Mouse (Mus musculus) left cerebral cortex, adult 2 months (tissue): ENCODE results near the gene Klf12. TPM values are rescaled to one million over a fixed set of nuclear protein-coding genes. Genes with fewer than 3 reads are reported as not detected.

Experiments
- DNase-seq, 2 experiments: peaks; one replicate each; pipeline ENCODE4 v3.0.0; 2021 to 2022; ENCODE audit warnings: low spot score in 2 of 2, mixed read lengths in 1 of 2; ENCODE audit errors: extremely low spot score in 1 of 2
- H3K27ac ChIP-seq: fragments of 200-600 bp; 2 replicates; pipeline ENCODE4 v1.8.1; 2022
- H3K4me3 ChIP-seq: fragments of 200-600 bp; 2 replicates; pipeline ENCODE4 v1.8.1; 2022
- CTCF ChIP-seq: fragments of 200-600 bp; IDR thresholded peaks from 2 replicates; pipeline ENCODE4 v1.8.1; 2022; ENCODE audit warnings: antibody characterized with exemption, mild to moderate bottlenecking, moderate library complexity
- intact Hi-C: fragments of 180-260 bp; cut with DNase I; formaldehyde crosslinking; loops from one replicate; pipeline ENCODE4 v1.15.1; 2025
- total RNA-seq, 2 experiments: library from RNA; stranded (reverse); gene quantifications; 2 replicates each; pipeline ENCODE4 v1.2.3; 2021

Klf12 gene
- total RNA-seq, 2 experiments from 2014 or later = 53.6 to 55.7 TPM

GRCm38 (mm10) chr14:100200058-100200688 lies 84.3 kb downstream of the Klf12 start:
- DNase-seq = no peak
- TF ChIP-seq CTCF = no peak
- H3K4me3 ChIP-seq = no peak overlapping the region
- intact Hi-C loops = no loop called here
- no peak overlapping the region for H3K27ac ChIP-seq

- intact Hi-C loops = no loop called here
- DNase-seq = no peak
- TF ChIP-seq CTCF = no peak
- Histone ChIP-seq H3K4me3 (no peak overlapping the region), H3K27ac (no peak overlapping the region)
Observed at GRCm38 (mm10) chr14:100198636-100199035, 85.8 kb downstream of the Klf12 start.

DNA sequence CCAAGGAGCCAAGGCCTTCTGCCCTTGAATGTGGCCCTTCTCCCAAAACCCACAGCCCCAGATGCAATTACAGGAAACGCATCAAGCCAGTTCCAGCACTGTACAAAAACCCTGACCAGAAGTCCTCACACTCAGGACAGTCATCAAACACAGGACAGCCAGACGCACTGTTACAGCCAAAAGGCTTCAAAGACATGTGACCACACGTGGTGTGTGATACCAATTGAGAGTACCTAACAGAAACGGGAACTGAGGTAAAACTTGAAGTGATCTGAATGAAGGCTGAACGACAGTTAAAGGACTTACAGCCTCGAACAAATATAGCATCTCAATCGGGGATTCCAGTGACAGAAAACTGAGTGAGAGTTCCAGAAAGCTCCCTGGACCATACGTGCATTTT lies 87.3 kb downstream of the Klf12 start:
- TF ChIP-seq CTCF = no peak
- no peak overlapping the region for H3K4me3 ChIP-seq
- DNase-seq = no peak
- intact Hi-C loops = no loop called here
- H3K27ac ChIP-seq = no peak overlapping the region

GRCm38 (mm10) chr14:100189490-100190197 lies 94.8 kb downstream of the Klf12 start:
- peak overlapping the region; percentile 45; the same call in 1 of the 2 replicates for H3K27ac ChIP-seq
- DNase-seq = no peak
- TF ChIP-seq CTCF = no peak
- no peak overlapping the region for H3K4me3 ChIP-seq
- intact Hi-C loops = no loop called here

- H3K4me3 ChIP-seq = no peak overlapping the region
- H3K27ac ChIP-seq = no peak overlapping the region
- no peak for TF ChIP-seq CTCF
- DNase-seq = no peak
- intact Hi-C loops = no loop called here
Observed at GRCm38 (mm10) chr14:100187372-100187771, 97.1 kb downstream of the Klf12 start.

DNA sequence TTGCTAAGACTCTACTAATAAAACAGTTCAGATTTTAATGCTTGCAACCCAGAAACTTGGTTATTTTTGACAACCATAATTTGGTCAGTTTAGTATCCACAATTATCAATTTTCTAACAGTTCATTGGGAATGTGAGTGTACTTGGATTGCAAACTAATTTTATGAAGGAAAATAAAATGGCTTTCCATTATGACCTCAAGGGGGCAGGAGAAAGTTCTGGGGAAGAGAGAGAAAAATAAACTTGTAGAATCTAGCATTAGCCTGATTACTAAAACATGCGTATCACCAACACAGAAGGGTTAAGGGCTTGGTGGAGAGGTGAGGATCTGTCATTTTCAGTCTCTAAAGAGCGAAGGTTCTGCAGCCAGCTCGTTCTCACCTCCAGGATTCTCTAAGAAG lies 106.7 kb downstream of the Klf12 start:
- Histone ChIP-seq H3K4me3 (no peak overlapping the region), H3K27ac (no peak overlapping the region)
- DNase-seq = no peak
- TF ChIP-seq CTCF = peak; percentile 45
- intact Hi-C loops = no loop called here

DNA sequence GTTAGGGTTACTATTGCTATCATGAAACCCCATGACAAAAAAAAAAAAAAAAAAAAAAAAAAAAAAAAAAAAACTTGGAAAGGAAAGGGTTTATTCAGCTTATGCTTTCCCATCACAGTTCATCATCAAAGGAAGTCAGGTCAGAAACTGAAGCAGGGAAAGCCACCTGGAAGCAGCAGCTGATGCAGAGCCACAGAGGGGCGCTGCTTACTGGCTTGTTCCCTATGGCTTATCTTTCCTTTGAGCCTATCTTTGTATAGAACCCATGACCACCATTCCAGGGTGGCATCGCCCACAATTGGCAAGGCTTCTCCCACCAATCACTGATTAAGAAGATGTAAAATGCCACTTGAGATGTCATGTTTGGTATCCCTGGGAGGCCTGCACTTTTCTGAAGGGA lies 119.4 kb downstream of the Klf12 start:
- DNase-seq = no peak
- no peak overlapping the region for H3K27ac ChIP-seq
- H3K4me3 ChIP-seq = no peak overlapping the region
- TF ChIP-seq CTCF = no peak
- intact Hi-C loops = no loop called here

DNA sequence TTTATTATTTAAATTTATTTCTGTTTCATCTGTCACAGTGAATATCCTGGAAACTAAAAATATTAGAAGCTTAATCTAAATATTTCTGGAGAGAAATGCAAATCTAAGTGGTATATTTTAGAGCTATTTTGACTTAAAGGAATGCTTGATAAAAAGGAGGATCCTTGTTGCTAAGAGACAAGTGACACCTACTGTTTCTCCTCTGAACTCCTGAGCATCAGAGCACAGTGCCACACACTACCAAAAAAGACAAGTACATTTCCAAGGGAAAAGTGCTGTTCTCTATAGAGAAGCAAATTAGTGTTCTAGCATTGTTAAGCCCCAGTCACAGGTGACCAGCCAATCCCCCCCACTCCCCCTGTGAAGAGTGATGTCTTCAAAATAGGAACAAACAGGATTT lies 127.8 kb downstream of the Klf12 start:
- intact Hi-C loops = loop anchor here (5.0 kb wide), 1 partner anchor 126 kb away; the partner anchor contains the start of gene Klf12
- peak; percentile 7 for TF ChIP-seq CTCF
- Histone ChIP-seq H3K4me3 (no peak overlapping the region), H3K27ac (no peak overlapping the region)
- DNase-seq = no peak

DNA sequence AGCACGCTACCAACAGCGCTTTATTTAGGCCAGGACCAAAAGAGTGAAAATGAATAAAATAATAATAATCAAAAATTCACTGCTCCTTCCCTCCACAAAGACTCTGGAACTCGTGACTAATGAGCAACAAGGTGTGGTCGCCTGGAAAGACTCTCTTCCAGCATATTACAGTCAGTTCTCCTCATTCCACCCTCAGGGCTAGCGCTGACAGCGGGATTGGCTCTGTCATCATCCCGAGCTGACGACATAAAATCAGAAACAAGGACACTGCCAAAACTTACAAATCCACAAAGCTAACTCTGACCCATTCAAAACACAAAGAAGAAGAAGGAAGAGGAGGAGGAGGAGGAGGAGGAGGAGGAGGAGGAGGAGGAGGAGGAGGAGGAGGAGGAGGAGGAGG lies 136.8 kb downstream of the Klf12 start:
- no peak for TF ChIP-seq CTCF
- no peak overlapping the region for H3K4me3 ChIP-seq
- intact Hi-C loops = no loop called here
- no peak for DNase-seq
- H3K27ac ChIP-seq = no peak overlapping the region

- intact Hi-C loops = no loop called here
- no peak overlapping the region for H3K4me3 ChIP-seq
- H3K27ac ChIP-seq = no peak overlapping the region
- no peak for TF ChIP-seq CTCF
- DNase-seq = no peak
Observed at GRCm38 (mm10) chr14:100140370-100140769, 144.1 kb downstream of the Klf12 start.

DNA sequence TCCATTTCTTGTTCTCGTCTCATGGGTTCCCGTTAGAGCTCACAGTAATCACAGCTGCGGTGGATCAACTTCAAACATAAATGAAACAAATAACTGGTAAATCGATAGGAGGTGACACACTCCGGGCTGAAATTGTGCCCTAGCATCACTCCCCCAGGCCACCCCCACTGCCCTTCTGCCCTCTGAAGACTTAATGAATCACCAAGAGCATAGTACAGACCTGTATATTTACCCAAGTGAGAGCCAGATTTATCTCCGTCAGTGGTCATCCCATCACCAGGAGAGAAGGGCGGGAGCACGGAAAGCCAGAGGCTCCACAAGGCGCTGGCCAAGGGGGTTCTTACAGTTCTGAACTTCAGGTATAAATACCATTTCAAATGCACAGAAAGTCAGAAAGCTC lies 150.2 kb downstream of the Klf12 start:
- intact Hi-C loops = no loop called here
- Histone ChIP-seq H3K27ac (no peak overlapping the region), H3K4me3 (no peak overlapping the region)
- TF ChIP-seq CTCF = no peak
- no peak for DNase-seq

DNA sequence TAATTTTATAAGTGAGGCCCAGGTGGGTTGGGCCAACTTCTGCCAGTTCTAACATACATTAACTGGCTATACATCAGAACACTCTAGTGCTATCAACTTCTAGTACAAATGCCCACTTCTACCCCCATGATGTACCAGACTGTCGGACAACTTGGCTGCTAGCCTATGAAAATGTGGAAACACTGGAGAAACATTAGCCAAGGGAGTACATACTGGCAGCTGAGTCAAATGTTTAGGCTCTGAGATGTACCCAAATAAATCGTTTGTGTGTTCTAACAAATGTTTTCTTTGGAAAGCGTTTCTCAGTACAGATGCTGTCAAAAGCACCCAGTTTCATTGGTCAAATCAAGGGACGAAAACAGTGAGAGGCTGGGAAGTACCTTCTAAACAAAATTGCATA lies 152.0 kb downstream of the Klf12 start:
- intact Hi-C loops = no loop called here
- no peak for TF ChIP-seq CTCF
- H3K4me3 ChIP-seq = no peak overlapping the region
- H3K27ac ChIP-seq = no peak overlapping the region
- DNase-seq = no peak

DNA sequence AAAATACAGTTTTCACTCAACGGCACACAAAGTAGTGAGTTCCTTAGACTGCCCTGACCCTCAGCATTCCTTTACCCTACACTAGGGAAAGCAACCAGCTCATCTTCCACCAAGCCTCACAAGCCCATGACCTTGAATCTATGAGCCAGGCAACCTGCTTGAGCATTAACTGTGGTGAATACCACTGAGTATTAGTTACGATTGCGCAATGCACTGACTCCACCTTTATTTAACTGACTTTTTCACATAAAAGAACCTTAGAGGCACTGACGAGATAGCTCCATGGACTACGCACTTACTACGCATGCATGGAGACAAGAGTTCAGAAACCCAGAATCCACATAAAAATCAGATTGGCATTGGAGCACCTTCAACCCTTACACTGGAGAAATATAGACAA lies 158.4 kb downstream of the Klf12 start:
- Histone ChIP-seq H3K27ac (no peak overlapping the region), H3K4me3 (no peak overlapping the region)
- no peak for DNase-seq
- no peak for TF ChIP-seq CTCF
- intact Hi-C loops = no loop called here
